Mouse (Mus musculus) E14TG2a.4 (cell line): Measurements from ENCODE around the gene Diexf.

Source experiments
- CTCF ChIP-seq: conservative IDR thresholded peaks from 2 replicates; pipeline ENCODE4 v1.5.1; 2014; ENCODE audit warnings: low read length
- POU5F1 ChIP-seq: IDR thresholded peaks from 2 replicates; pipeline ENCODE4 v1.6.1; 2014; ENCODE audit warnings: low read length, borderline replicate concordance

GRCm38 (mm10) chr1:193129321-193129720 lies 751 bp downstream of the Diexf start:
- TF ChIP-seq CTCF (no peak), POU5F1 (no peak)
